Mouse (Mus musculus) liver, embryonic 11.5 days (tissue): Measurements from ENCODE around the gene Gm29797. TPM values are rescaled to one million over a fixed set of nuclear protein-coding genes. Genes with fewer than 3 reads are reported as not detected.

ENCODE experiments used
- ATAC-seq: fragments of 200-750 bp; cut with Nextera tagmentation; replicated peaks from 2 replicates; pipeline ENCODE4 v1.8.0; 2017; ENCODE audit warnings: moderate number of reproducible peaks, mild to moderate bottlenecking, moderate TSS enrichment, moderate library complexity; ENCODE audit not compliant: low FRiP score
- DNase-seq: peaks from one replicate; pipeline ENCODE4 v3.0.0-alpha.2; 2017; ENCODE audit warnings: low spot score
- H3K27ac ChIP-seq: fragments of 300-500 bp; sonication (generic); 2 replicates; pipeline ENCODE4 v1.5.1; 2014; ENCODE audit warnings: mild to moderate bottlenecking, low read depth, low read length, control low read depth
- H3K27me3 ChIP-seq: fragments of 300-500 bp; sonication (generic); replicated peaks from 2 replicates; pipeline ENCODE4 v1.6.1; 2014; ENCODE audit warnings: low read length, mixed read lengths; ENCODE audit not compliant: control insufficient read depth, insufficient read depth
- H3K36me3 ChIP-seq: fragments of 300-500 bp; sonication (generic); 2 replicates; pipeline ENCODE4 v1.6.1; 2014; ENCODE audit warnings: mild to moderate bottlenecking, low read length, moderate library complexity, mixed read lengths; ENCODE audit not compliant: control insufficient read depth, insufficient read depth
- H3K4me1 ChIP-seq: fragments of 300-500 bp; sonication (generic); replicated peaks from 2 replicates; pipeline ENCODE4 v1.6.1; 2014; ENCODE audit warnings: low read length, mixed read lengths; ENCODE audit not compliant: control insufficient read depth, insufficient read depth
- H3K4me2 ChIP-seq: fragments of 300-500 bp; sonication (generic); 2 replicates; pipeline ENCODE4 v1.6.1; 2014; ENCODE audit warnings: mild to moderate bottlenecking, control low read depth, moderate library complexity
- H3K4me3 ChIP-seq: fragments of 300-500 bp; sonication (generic); 2 replicates; pipeline ENCODE4 v1.5.1; 2014; ENCODE audit warnings: low read depth, low read length, control low read depth
- H3K9ac ChIP-seq: fragments of 300-500 bp; sonication (generic); 2 replicates; pipeline ENCODE4 v1.6.1; 2014; ENCODE audit warnings: low read depth, low read length, control low read depth
- H3K9me3 ChIP-seq: fragments of 300-500 bp; sonication (generic); 2 replicates; pipeline ENCODE4 v1.6.1; 2016; ENCODE audit warnings: low read length, inconsistent platforms, mixed read lengths; ENCODE audit not compliant: control insufficient read depth
- WGBS: fragments of 180-500 bp; shearing (Covaris S2); extraction: QIAGEN DNeasy Blood & Tissue Kit; methylation state at CpG from one replicate; pipeline ENCODE4 v1.1.7; 2014; 5-methylcytosine and 5-hydroxymethylcytosine counted together
- polyA plus RNA-seq: library from polyadenylated mRNA; unstranded; fragments of >200 nt; fragmentation: Nextera tagmentation; extraction: Ambion mirVana; gene quantifications from 2 replicates; pipeline ENCODE4 v1.2.1, GENCODE M21; 2014

Gm29797 gene
- polyA plus RNA-seq, 1 experiment from 2014 or later, result not detected

GRCm38 (mm10) chr2:181693339-181694280, 36.8 kb downstream of the Gm29797 start, which contains the start of gene Rgs19:
TSS of gene Rgs19 (minus strand) at chr2:181693977.
- Histone ChIP-seq H3K9ac (peak within 1 kb of the TSS; percentile 58), H3K4me3 (peak within 1 kb of the TSS; percentile 60), H3K36me3 (peaks cover 4% of the 10 kb centered on the region; the same call in 1 of the 2 replicates), H3K4me2 (peak within 1 kb of the TSS; percentile 74), H3K4me1 (no peaks in the 10 kb centered on the region; the same call in none of the 2 replicates), H3K9me3 (no peaks in the 10 kb centered on the region), H3K27ac (no peak within 1 kb of the TSS), H3K27me3 (0 out of 2 replicates have a peak, but pooled peaks cover 2% of the 10 kb centered on the region)
- DNase-seq (peak; percentile 84), ATAC-seq (peak; percentile 69)
- WGBS, result under 1% methylated on average over 74 of the region's 75 CpGs

- H3K4me1 ChIP-seq, result no peaks in the 10 kb centered on the region; the same call in none of the 2 replicates
- 0 out of 2 replicates have a peak, but pooled peaks cover 2% of the 10 kb centered on the region for H3K27me3 ChIP-seq
- peak overlapping the region; percentile 74 for H3K4me2 ChIP-seq
- no peak overlapping the region for H3K9ac ChIP-seq
- no peaks in the 10 kb centered on the region; the same call in 1 of the 2 replicates for H3K36me3 ChIP-seq
- no peak overlapping the region for H3K27ac ChIP-seq
- ATAC-seq (no peak), DNase-seq (peak; percentile 30)
- H3K4me3 ChIP-seq, result no peak overlapping the region
- 79% methylated on average over 3 of the region's 3 CpGs for WGBS
- H3K9me3 ChIP-seq, result no peaks in the 10 kb centered on the region
Observed at GRCm38 (mm10) chr2:181694581-181694980, 37.7 kb downstream of the Gm29797 start.

GRCm38 (mm10) chr2:181695776-181696175, 38.9 kb downstream of the Gm29797 start:
- Histone ChIP-seq H3K36me3 (no peaks in the 10 kb centered on the region), H3K9ac (no peak overlapping the region), H3K27me3 (0 out of 2 replicates have a peak, but pooled peaks cover 2% of the 10 kb centered on the region), H3K4me3 (no peak overlapping the region), H3K4me2 (no peak overlapping the region), H3K27ac (no peak overlapping the region), H3K9me3 (no peaks in the 10 kb centered on the region), H3K4me1 (no peaks in the 10 kb centered on the region; the same call in none of the 2 replicates)
- WGBS, result 60% methylated on average over 1 of the region's 1 CpGs
- DNase-seq (no peak), ATAC-seq (no peak)

- ATAC-seq, result no peak
- no peak overlapping the region for H3K27ac ChIP-seq
- H3K4me3 ChIP-seq, result no peak overlapping the region
- H3K9ac ChIP-seq, result no peak overlapping the region
- 67% methylated on average over 33 of the region's 33 CpGs for WGBS
- H3K27me3 ChIP-seq, result 0 out of 2 replicates have a peak, but pooled peaks cover 2% of the 10 kb centered on the region
- no peak overlapping the region for H3K4me2 ChIP-seq
- no peaks in the 10 kb centered on the region; the same call in 1 of the 2 replicates for H3K4me1 ChIP-seq
- H3K9me3 ChIP-seq, result no peaks in the 10 kb centered on the region
- H3K36me3 ChIP-seq, result no peaks in the 10 kb centered on the region
- DNase-seq, result no peak
Observed at GRCm38 (mm10) chr2:181696801-181697420, 40.1 kb downstream of the Gm29797 start.

GRCm38 (mm10) chr2:181698241-181698640, 41.4 kb downstream of the Gm29797 start, which contains the start of gene Lkaaear1:
TSS of gene Lkaaear1 (minus strand) at chr2:181698442.
- H3K4me2 ChIP-seq, result no peak within 1 kb of the TSS
- no peak within 1 kb of the TSS for H3K27ac ChIP-seq
- no peaks in the 10 kb centered on the region for H3K36me3 ChIP-seq
- H3K27me3 ChIP-seq, result 0 out of 2 replicates have a peak, but pooled peaks cover 2% of the 10 kb centered on the region
- H3K4me3 ChIP-seq, result no peak within 1 kb of the TSS
- no peaks in the 10 kb centered on the region for H3K9me3 ChIP-seq
- no peak within 1 kb of the TSS for H3K9ac ChIP-seq
- ATAC-seq, result no peak
- no peak for DNase-seq
- WGBS, result 61% methylated on average over 5 of the region's 5 CpGs
- H3K4me1 ChIP-seq, result no peaks in the 10 kb centered on the region

- no peaks in the 10 kb centered on the region for H3K9me3 ChIP-seq
- ATAC-seq, result no peak
- H3K27me3 ChIP-seq, result no peaks in the 10 kb centered on the region
- no peak overlapping the region for H3K27ac ChIP-seq
- 15% methylated on average over 3 of the region's 4 CpGs for WGBS
- no peak overlapping the region for H3K9ac ChIP-seq
- H3K4me3 ChIP-seq, result no peak overlapping the region
- H3K4me1 ChIP-seq, result no peaks in the 10 kb centered on the region
- DNase-seq, result no peak
- H3K36me3 ChIP-seq, result no peaks in the 10 kb centered on the region
- no peak overlapping the region for H3K4me2 ChIP-seq
Observed at GRCm38 (mm10) chr2:181706668-181707067, 49.8 kb downstream of the Gm29797 start.

Other genes starting within 250 kb of the Gm29797 start
- gene Zbtb46, start 197.6 kb upstream of the Gm29797 start, polyA plus RNA-seq, result 25.2 and 26.9 TPM in 2 replicates
- 0.13 TPM in 1 of 2 replicates, not detected in the other for gene Abhd16b, start 163.8 kb upstream of the Gm29797 start, polyA plus RNA-seq
- 149 and 156 TPM in 2 replicates for gene Tpd52l2, start 159.9 kb upstream of the Gm29797 start, polyA plus RNA-seq
- gene Dnajc5, start 136.5 kb upstream of the Gm29797 start, polyA plus RNA-seq, result 61.1 and 65.6 TPM in 2 replicates
- gene Uckl1, start 72.1 kb upstream of the Gm29797 start, polyA plus RNA-seq, result 44.5 and 51.2 TPM in 2 replicates
- gene Prpf6, start 65.2 kb upstream of the Gm29797 start, polyA plus RNA-seq, result 63.0 and 68.5 TPM in 2 replicates
- gene Zfp512b, start 64.2 kb upstream of the Gm29797 start, polyA plus RNA-seq, result 31.2 and 33.9 TPM in 2 replicates
- 6.2 and 6.8 TPM in 2 replicates for gene Samd10, start 57.8 kb upstream of the Gm29797 start, polyA plus RNA-seq
- 16.1 and 19.4 TPM in 2 replicates for gene Sox18, start 14.6 kb downstream of the Gm29797 start, polyA plus RNA-seq
- gene Tcea2, start 23.3 kb downstream of the Gm29797 start, polyA plus RNA-seq, result 8.1 and 12.1 TPM in 2 replicates
- gene Rgs19, start 36.9 kb downstream of the Gm29797 start, polyA plus RNA-seq, result 51.4 and 51.8 TPM in 2 replicates
- gene Lkaaear1, start 41.4 kb downstream of the Gm29797 start, polyA plus RNA-seq, result not detected in 2 replicates
- gene Oprl1, start 58.0 kb downstream of the Gm29797 start, polyA plus RNA-seq, result 2.0 and 3.2 TPM in 2 replicates
- 0.03 and 0.06 TPM in 2 replicates for gene Myt1, start 106.3 kb downstream of the Gm29797 start, polyA plus RNA-seq
- gene Pcmtd2, start 180.8 kb downstream of the Gm29797 start, polyA plus RNA-seq, result 21.6 and 25.3 TPM in 2 replicates
- 64.7 and 73.6 TPM in 2 replicates for gene Polr3k, start 207.3 kb downstream of the Gm29797 start, polyA plus RNA-seq